ENCODE assay signal across 27 mouse cellular contexts in the genomic region with DNA sequence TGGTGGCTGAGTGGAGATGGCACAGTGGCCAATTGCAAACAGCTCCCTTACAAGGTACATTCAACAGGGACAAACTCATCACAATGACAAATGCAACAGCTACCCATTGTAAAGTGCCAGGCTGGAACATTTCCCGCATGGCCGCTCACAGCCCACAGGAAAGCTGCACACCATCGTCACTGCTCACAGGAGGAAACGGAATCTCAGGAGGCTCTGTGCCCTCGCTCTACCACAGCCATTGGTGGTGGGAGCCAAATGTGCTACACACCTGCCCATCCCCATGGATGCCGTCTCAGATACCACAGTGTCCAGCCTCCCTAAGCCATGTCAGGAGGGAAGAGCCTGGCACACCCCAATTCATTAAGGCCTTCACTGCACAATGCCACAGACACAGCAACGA.
DNase-seq lines count a peak whose midpoint lies in the region; ATAC-seq and TF ChIP-seq lines count a peak whose summit lies in the region.
"Had no signal": no experiment of that assay in that cellular context is flagged by ENCODE, and none has a peak within 500 bp of the region (broad histone marks: within the 10 kb centered on the region; RNA-seq: fewer than 3 reads in every experiment).

No protein-coding gene starts in this region.

- no peaks in the 10 kb centered on the region for H3K27me3 ChIP-seq in heart, embryonic 11.5 days (ENCODE audit: control insufficient read depth, insufficient read depth, low read length)
- H3K27me3 ChIP-seq in hindbrain, embryonic 10.5 days (ENCODE audit: insufficient read depth, poor library complexity, severe bottlenecking): 0 out of 2 replicates have a peak, but pooled peaks cover 5% of the 10 kb centered on the region
- no peaks in the 10 kb centered on the region for H3K27me3 ChIP-seq in hindbrain, postnatal 0 days (ENCODE audit: insufficient read depth, low read length)
- H3K27me3 ChIP-seq in neural tube, embryonic 13.5 days: peaks cover 3% of the 10 kb centered on the region; the same call in 1 of the 2 replicates
- H3K27me3 ChIP-seq: embryonic facial prominence, embryonic 15.5 days; intestine, embryonic 15.5 days; liver, embryonic 12.5 days; midbrain, embryonic 13.5 days had no signal

- H3K4me1 ChIP-seq in heart, embryonic 11.5 days (ENCODE audit: control insufficient read depth, insufficient read depth, low read length): peaks cover 64% of the 10 kb centered on the region
- peaks cover 76% of the 10 kb centered on the region for H3K4me1 ChIP-seq in hindbrain, embryonic 10.5 days (replicated peaks)
- peaks cover 23% of the 10 kb centered on the region for H3K4me1 ChIP-seq in hindbrain, postnatal 0 days (ENCODE audit: insufficient read depth, low read length)
- peaks cover 51% of the 10 kb centered on the region for H3K4me1 ChIP-seq in neural tube, embryonic 13.5 days (replicated peaks)
- H3K4me1 ChIP-seq: liver, embryonic 12.5 days had no signal

- 0 out of 2 replicates have a peak, but pooled peaks have one; percentile 4 for ATAC-seq in heart, embryonic 11.5 days (replicated peaks; ENCODE audit: insufficient number of reproducible peaks, low FRiP score, low TSS enrichment)
- ATAC-seq in hindbrain, postnatal 0 days: no peak
- ATAC-seq in neural tube, embryonic 13.5 days (ENCODE audit: low read depth): no peak
- ATAC-seq: forebrain, postnatal 0 days; hindbrain, embryonic 16.5 days; intestine, embryonic 15.5 days; liver, embryonic 12.5 days; liver, postnatal 0 days; midbrain, embryonic 13.5 days had no signal

- H3K4me3 ChIP-seq in heart, embryonic 11.5 days (ENCODE audit: low read depth, low read length): no peak overlapping the region
- no peak overlapping the region for H3K4me3 ChIP-seq in hindbrain, embryonic 10.5 days
- no peak overlapping the region for H3K4me3 ChIP-seq in hindbrain, postnatal 0 days (ENCODE audit: low read length)
- H3K4me3 ChIP-seq in neural tube, embryonic 13.5 days: no peak overlapping the region
- H3K4me3 ChIP-seq: embryonic facial prominence, embryonic 10.5 days; embryonic facial prominence, embryonic 15.5 days; forebrain, embryonic 12.5 days; intestine, embryonic 15.5 days; layer of hippocampus, adult 2 months; left cerebral cortex, adult 2 months; liver, embryonic 12.5 days; midbrain, embryonic 13.5 days had no signal

- intact Hi-C loops in left cerebral cortex, postnatal 4 days (cut with DNase I): no loop called here

- 0 out of 2 replicates have a peak overlapping the region, but pooled peaks have one; percentile 16 for H3K27ac ChIP-seq in heart, embryonic 11.5 days (ENCODE audit: low read depth, low read length)
- H3K27ac ChIP-seq in hindbrain, embryonic 10.5 days: peak overlapping the region; percentile 29; the same call in 1 of the 2 replicates
- H3K27ac ChIP-seq in hindbrain, postnatal 0 days: no peak overlapping the region; the same call in 1 of the 2 replicates
- H3K27ac ChIP-seq in neural tube, embryonic 13.5 days (replicated peaks): peak overlapping the region; percentile 28; the same call in 1 of the 2 replicates
- H3K27ac ChIP-seq: embryonic facial prominence, embryonic 10.5 days; embryonic facial prominence, embryonic 15.5 days; forebrain, embryonic 12.5 days; intestine, embryonic 15.5 days; layer of hippocampus, adult 2 months; left cerebral cortex, adult 2 months; liver, embryonic 12.5 days; midbrain, embryonic 13.5 days had no signal

- no peaks in the 10 kb centered on the region for H3K9me3 ChIP-seq in heart, embryonic 11.5 days (replicated peaks; ENCODE audit: control insufficient read depth, low read length)
- H3K9me3 ChIP-seq in hindbrain, embryonic 10.5 days: no peaks in the 10 kb centered on the region
- H3K9me3 ChIP-seq in hindbrain, postnatal 0 days (ENCODE audit: low read length): no peaks in the 10 kb centered on the region
- H3K9me3 ChIP-seq in neural tube, embryonic 13.5 days: no peaks in the 10 kb centered on the region
- H3K9me3 ChIP-seq: embryonic facial prominence, embryonic 10.5 days; embryonic facial prominence, embryonic 15.5 days; forebrain, embryonic 12.5 days; intestine, embryonic 15.5 days; liver, embryonic 12.5 days; midbrain, embryonic 13.5 days had no signal

- no peak overlapping the region for H3K9ac ChIP-seq in heart, embryonic 11.5 days (ENCODE audit: low read depth, low read length)
- H3K9ac ChIP-seq in hindbrain, postnatal 0 days (replicated peaks; ENCODE audit: low read length): no peak overlapping the region
- H3K9ac ChIP-seq in neural tube, embryonic 13.5 days: no peak overlapping the region
- H3K9ac ChIP-seq: embryonic facial prominence, embryonic 15.5 days; forebrain, embryonic 12.5 days; forebrain, postnatal 0 days; intestine, embryonic 15.5 days; liver, embryonic 12.5 days; liver, postnatal 0 days; midbrain, embryonic 13.5 days had no signal

- no peaks in the 10 kb centered on the region for H3K36me3 ChIP-seq in heart, embryonic 11.5 days (ENCODE audit: control insufficient read depth, insufficient read depth, low read length)
- 0 out of 2 replicates have a peak, but pooled peaks cover 3% of the 10 kb centered on the region for H3K36me3 ChIP-seq in hindbrain, embryonic 10.5 days
- H3K36me3 ChIP-seq in hindbrain, postnatal 0 days (ENCODE audit: insufficient read depth, low read length): no peaks in the 10 kb centered on the region
- no peaks in the 10 kb centered on the region for H3K36me3 ChIP-seq in neural tube, embryonic 13.5 days
- H3K36me3 ChIP-seq: embryonic facial prominence, embryonic 15.5 days; forebrain, embryonic 12.5 days; intestine, embryonic 15.5 days; liver, embryonic 12.5 days; midbrain, embryonic 13.5 days had no signal

- no peak overlapping the region for H3K4me2 ChIP-seq in heart, embryonic 11.5 days
- H3K4me2 ChIP-seq in hindbrain, postnatal 0 days (ENCODE audit: low read depth, low read length): no peak overlapping the region
- no peak overlapping the region for H3K4me2 ChIP-seq in neural tube, embryonic 13.5 days
- H3K4me2 ChIP-seq: embryonic facial prominence, embryonic 15.5 days; forebrain, embryonic 12.5 days; intestine, embryonic 15.5 days; liver, embryonic 12.5 days; midbrain, embryonic 13.5 days had no signal

- TF ChIP-seq CTCF in hindbrain, postnatal 0 days (IDR thresholded peaks at IDR 0.05; ENCODE audit: low read depth): no peak

- DNase-seq in heart, adult 8-10 months (ENCODE audit: low spot score): no peak
- no peak for DNase-seq in hindbrain, embryonic 10.5 days (ENCODE audit: low spot score)
- no peak for DNase-seq in hindbrain, postnatal 0 days (ENCODE audit: low spot score)
- DNase-seq in neural tube, embryonic 10.5 days (ENCODE audit: extremely low spot score, low spot score): no peak
- DNase-seq in left cerebral cortex, postnatal 4 days: no peak
- DNase-seq: adrenal gland, adult 8-10 months; B cell, adult 2 months; cerebellum, postnatal 14 days; forebrain, postnatal 0 days; heart, postnatal 14 days; kidney, adult 2 months; kidney, postnatal 36 days; liver, postnatal 0 days; lung, postnatal 36 days; right cerebral cortex, postnatal 14 days; thymus, postnatal 4 days had no signal

- 60% methylated on average over 7 of the region's 7 CpGs for WGBS in heart, embryonic 11.5 days (ENCODE audit: insufficient replicate concordance)
- WGBS in hindbrain, embryonic 10.5 days: 75% methylated on average over 7 of the region's 7 CpGs
- WGBS in hindbrain, postnatal 0 days: 49% methylated on average over 7 of the region's 7 CpGs
- WGBS in neural tube, embryonic 13.5 days: 75% methylated on average over 7 of the region's 7 CpGs
